Mouse (Mus musculus): ENCODE measurements at regions not wholly inside any gene's neighbourhood (a gene's known extent, or its start where the extent isn't known, plus 50 kb on each side); places are given as distances from the start of the nearest gene placed in this dataset.
"Not testable (repeated sequence)": the region's sequence is repeated elsewhere in the genome, so short reads cannot be mapped to it uniquely, and the experiment has no call there.

GRCm38 (mm10) chr3:18479557-18479956, 531.3 kb downstream of the Cypt12 start:
- in situ Hi-C loops (cut with MboI; ENCODE audit: low pct_unique_long_range_greater_than_20kb in 1 of 2, low sequenced_read_pairs in 2 of 2, unreplicated experiment in 1 of 2) = no loop called here

GRCm38 (mm10) chr3:18482006-18482405, 533.8 kb downstream of the Cypt12 start:
- in situ Hi-C loops (cut with MboI; ENCODE audit: low pct_unique_long_range_greater_than_20kb in 1 of 2, low sequenced_read_pairs in 2 of 2, unreplicated experiment in 1 of 2) = no loop called here

GRCm38 (mm10) chr3:18488886-18489285, 540.7 kb downstream of the Cypt12 start:
- in situ Hi-C loops (cut with MboI; ENCODE audit: low pct_unique_long_range_greater_than_20kb in 1 of 2, low sequenced_read_pairs in 2 of 2, unreplicated experiment in 1 of 2) = no loop called here

- in situ Hi-C loops (cut with MboI; ENCODE audit: low pct_unique_long_range_greater_than_20kb in 1 of 2, low sequenced_read_pairs in 2 of 2, unreplicated experiment in 1 of 2) = no loop called here
Measured at GRCm38 (mm10) chr3:18522562-18522961, 574.4 kb downstream of the Cypt12 start.

GRCm38 (mm10) chr3:18524011-18524410, 575.8 kb downstream of the Cypt12 start:
- in situ Hi-C loops (cut with MboI; ENCODE audit: low pct_unique_long_range_greater_than_20kb in 1 of 2, low sequenced_read_pairs in 2 of 2, unreplicated experiment in 1 of 2) = no loop called here

GRCm38 (mm10) chr3:18557201-18557600, 609.0 kb downstream of the Cypt12 start:
- in situ Hi-C loops (cut with MboI; ENCODE audit: low pct_unique_long_range_greater_than_20kb in 1 of 2, low sequenced_read_pairs in 2 of 2, unreplicated experiment in 1 of 2) = no loop called here

- in situ Hi-C loops (cut with MboI; ENCODE audit: low pct_unique_long_range_greater_than_20kb in 1 of 2, low sequenced_read_pairs in 2 of 2, unreplicated experiment in 1 of 2) = no loop called here
Measured at GRCm38 (mm10) chr3:18560282-18560785, 612.1 kb downstream of the Cypt12 start.

- in situ Hi-C loops (cut with MboI; ENCODE audit: low pct_unique_long_range_greater_than_20kb in 1 of 2, low sequenced_read_pairs in 2 of 2, unreplicated experiment in 1 of 2) = not testable (repeated sequence)
Measured at GRCm38 (mm10) chr3:18580911-18581626, 632.9 kb downstream of the Cypt12 start.

GRCm38 (mm10) chr3:18620608-18621007, 672.4 kb downstream of the Cypt12 start:
- in situ Hi-C loops (cut with MboI; ENCODE audit: low pct_unique_long_range_greater_than_20kb in 1 of 2, low sequenced_read_pairs in 2 of 2, unreplicated experiment in 1 of 2) = loop anchor here in 1 of 2 experiments (10.0 kb wide), 1 partner anchor 74 kb away; no protein-coding TSS in a partner anchor

- in situ Hi-C loops (cut with MboI; ENCODE audit: low pct_unique_long_range_greater_than_20kb in 1 of 2, low sequenced_read_pairs in 2 of 2, unreplicated experiment in 1 of 2) = loop anchor here in 1 of 2 experiments (10.0 kb wide), 1 partner anchor 71 kb away; no protein-coding TSS in a partner anchor
Measured at GRCm38 (mm10) chr3:18623831-18624304, 675.7 kb downstream of the Cypt12 start.

GRCm38 (mm10) chr3:18624381-18625145, 676.4 kb downstream of the Cypt12 start:
- in situ Hi-C loops (cut with MboI; ENCODE audit: low pct_unique_long_range_greater_than_20kb in 1 of 2, low sequenced_read_pairs in 2 of 2, unreplicated experiment in 1 of 2) = loop anchor here in 1 of 2 experiments (10.0 kb wide), 1 partner anchor 70 kb away; no protein-coding TSS in a partner anchor

- in situ Hi-C loops (cut with MboI; ENCODE audit: low pct_unique_long_range_greater_than_20kb in 1 of 2, low sequenced_read_pairs in 2 of 2, unreplicated experiment in 1 of 2) = loop anchor here in 1 of 2 experiments (10.0 kb wide), 1 partner anchor 69 kb away; no protein-coding TSS in a partner anchor
Measured at GRCm38 (mm10) chr3:18625395-18626328, 677.5 kb downstream of the Cypt12 start.

- in situ Hi-C loops (cut with MboI; ENCODE audit: low pct_unique_long_range_greater_than_20kb in 1 of 2, low sequenced_read_pairs in 2 of 2, unreplicated experiment in 1 of 2) = loop anchor here in 1 of 2 experiments (10.0 kb wide), 1 partner anchor 68 kb away; no protein-coding TSS in a partner anchor
Measured at GRCm38 (mm10) chr3:18626375-18626774, 678.2 kb downstream of the Cypt12 start.

- in situ Hi-C loops (cut with MboI; ENCODE audit: low pct_unique_long_range_greater_than_20kb in 1 of 2, low sequenced_read_pairs in 2 of 2, unreplicated experiment in 1 of 2) = loop anchor here in 1 of 2 experiments (10.0 kb wide), 1 partner anchor 68 kb away; no protein-coding TSS in a partner anchor
Measured at GRCm38 (mm10) chr3:18626820-18627219, 678.6 kb downstream of the Cypt12 start.

- in situ Hi-C loops (cut with MboI; ENCODE audit: low pct_unique_long_range_greater_than_20kb in 1 of 2, low sequenced_read_pairs in 2 of 2, unreplicated experiment in 1 of 2) = loop anchor here in 1 of 2 experiments (10.0 kb wide), 1 partner anchor 66 kb away; no protein-coding TSS in a partner anchor
Measured at GRCm38 (mm10) chr3:18629233-18629632, 681.0 kb downstream of the Cypt12 start.

- in situ Hi-C loops (cut with MboI; ENCODE audit: low pct_unique_long_range_greater_than_20kb in 1 of 2, low sequenced_read_pairs in 2 of 2, unreplicated experiment in 1 of 2) = no loop called here
Measured at GRCm38 (mm10) chr3:18631601-18632000, 683.4 kb downstream of the Cypt12 start.

- in situ Hi-C loops (cut with MboI; ENCODE audit: low pct_unique_long_range_greater_than_20kb in 1 of 2, low sequenced_read_pairs in 2 of 2, unreplicated experiment in 1 of 2) = no loop called here
Measured at GRCm38 (mm10) chr3:18634855-18635254, 686.6 kb downstream of the Cypt12 start.

- in situ Hi-C loops (cut with MboI; ENCODE audit: low pct_unique_long_range_greater_than_20kb in 1 of 2, low sequenced_read_pairs in 2 of 2, unreplicated experiment in 1 of 2) = no loop called here
Measured at GRCm38 (mm10) chr3:18637553-18637952, 689.3 kb downstream of the Cypt12 start.

Data from mouse embryonic stem cell (cell line).